Mouse (Mus musculus) hindbrain, postnatal 0 days (tissue): ENCODE measurements around the gene Olfr91. TPM values are rescaled to one million over a fixed set of nuclear protein-coding genes. Genes with fewer than 3 reads are reported as not detected.
"Not testable (repeated sequence)": the region's sequence is repeated elsewhere in the genome, so short reads cannot be mapped to it uniquely, and the experiment has no call there.

ENCODE experiments used
- ATAC-seq: fragments of 200-750 bp; cut with Nextera tagmentation; 2 replicates; pipeline ENCODE4 v1.8.0; 2017; ENCODE audit warnings: mild to moderate bottlenecking, moderate TSS enrichment, moderate library complexity
- DNase-seq: peaks from one replicate; pipeline ENCODE4 v3.0.0-alpha.2; 2015; ENCODE audit warnings: low spot score
- H3K27ac ChIP-seq: fragments of 300-500 bp; sonication (generic); 2 replicates; pipeline ENCODE4 v1.5.1; 2014; ENCODE audit warnings: mild to moderate bottlenecking
- H3K27me3 ChIP-seq: fragments of 300-500 bp; sonication (generic); 2 replicates; pipeline ENCODE4 v1.6.1; 2014; ENCODE audit warnings: low read length, mixed read lengths; ENCODE audit not compliant: insufficient read depth
- H3K36me3 ChIP-seq: fragments of 300-500 bp; sonication (generic); 2 replicates; pipeline ENCODE4 v1.6.1; 2014; ENCODE audit warnings: low read length, mixed read lengths; ENCODE audit not compliant: insufficient read depth
- H3K4me1 ChIP-seq: fragments of 300-500 bp; sonication (generic); 2 replicates; pipeline ENCODE4 v1.6.1; 2014; ENCODE audit warnings: antibody characterized with exemption, low read length, mixed read lengths; ENCODE audit not compliant: insufficient read depth
- H3K4me2 ChIP-seq: fragments of 300-500 bp; sonication (generic); 2 replicates; pipeline ENCODE4 v1.6.1; 2014; ENCODE audit warnings: low read depth, mild to moderate bottlenecking, low read length, moderate library complexity, mixed read lengths
- H3K4me3 ChIP-seq: fragments of 300-500 bp; sonication (generic); 2 replicates; pipeline ENCODE4 v1.5.1; 2014; ENCODE audit warnings: low read length
- H3K9ac ChIP-seq: fragments of 300-500 bp; sonication (generic); replicated peaks from 2 replicates; pipeline ENCODE4 v1.6.1; 2014; ENCODE audit warnings: mild to moderate bottlenecking, low read length, moderate library complexity, mixed read lengths
- H3K9me3 ChIP-seq: fragments of 300-500 bp; sonication (generic); 2 replicates; pipeline ENCODE4 v1.6.1; 2016; ENCODE audit warnings: low read length, mixed read lengths
- CTCF ChIP-seq: IDR thresholded peaks from 2 replicates; pipeline ENCODE4 v1.5.1; 2016; ENCODE audit warnings: antibody characterized with exemption, control low read depth, low read depth
- WGBS: fragments of 180-500 bp; shearing (Covaris S2); extraction: QIAGEN DNeasy Blood & Tissue Kit; methylation state at CpG from one replicate; pipeline ENCODE4 v1.1.7; 2014; 5-methylcytosine and 5-hydroxymethylcytosine counted together
- polyA plus RNA-seq: library from polyadenylated mRNA; unstranded; fragments of >200 nt; fragmentation: Nextera tagmentation; extraction: Ambion mirVana; gene quantifications from 2 replicates; pipeline ENCODE4 v1.2.1, GENCODE M21; 2015
- total RNA-seq: library from RNA; depleted of rRNA; stranded (reverse); fragments of >200 nt; gene quantifications from 2 replicates; pipeline ENCODE4 v1.2.3, GENCODE M21; 2014; rRNA removed

Olfr91 gene
- total RNA-seq (not detected in 2 replicates), polyA plus RNA-seq (0.06 TPM in 1 of 2 replicates, not detected in the other)

DNA sequence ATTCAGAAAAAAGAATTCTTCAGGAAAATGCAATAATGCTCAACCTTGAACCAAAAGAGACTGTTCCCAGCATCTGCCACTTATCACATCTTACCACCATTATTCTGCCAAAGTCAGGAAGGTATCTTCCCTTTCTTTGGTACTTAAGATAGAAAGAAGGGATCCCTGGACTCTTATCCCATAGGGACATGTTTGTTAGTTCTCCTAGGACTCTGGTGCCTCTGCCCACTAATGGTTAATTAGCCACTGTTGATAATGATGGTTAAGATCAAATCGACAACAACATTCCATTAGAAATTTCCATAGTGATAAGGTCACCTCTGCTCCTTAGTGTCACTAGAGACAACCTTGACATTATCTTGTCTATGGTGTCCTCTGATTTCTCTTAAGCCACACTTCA lies at the start of gene Olfr91:
Olfr91 (minus strand) TSS at position 101 of the 400 bp plus-strand sequence.
- no peak within 1 kb of the TSS for H3K9ac ChIP-seq

DNA sequence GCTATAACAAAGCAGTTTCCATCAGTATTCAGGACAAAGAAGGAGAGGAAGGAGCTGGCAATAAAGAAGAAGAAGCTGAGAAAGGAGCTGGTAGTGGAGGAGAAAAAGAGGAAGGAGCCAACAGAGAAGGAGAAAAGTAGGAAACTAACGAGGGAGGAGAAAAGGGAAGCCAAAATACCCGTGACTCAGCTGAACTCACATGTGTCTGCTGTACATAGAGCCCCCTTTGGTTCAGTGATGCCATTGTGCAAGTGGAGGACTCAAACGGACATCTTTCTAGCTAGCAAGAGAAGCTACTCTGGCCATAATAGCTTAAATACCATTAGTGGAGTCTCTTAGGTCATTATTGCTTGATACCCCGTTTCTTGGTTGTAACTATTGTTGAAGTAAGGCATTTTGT lies 33.3 kb upstream of the Olfr91 start:
- DNase-seq, H3K9ac ChIP-seq, ATAC-seq, H3K27ac ChIP-seq, H3K4me3 ChIP-seq, H3K27me3 ChIP-seq, H3K4me2 ChIP-seq, H3K36me3 ChIP-seq, H3K4me1 ChIP-seq, H3K9me3 ChIP-seq: not testable (repeated sequence)
- WGBS, result 71% methylated on average over 4 of the region's 4 CpGs

More for the DNA sequence above, at the start of gene Olfr91:
- Histone ChIP-seq H3K4me3 (no peak within 1 kb of the TSS), H3K27ac (no peak within 1 kb of the TSS), H3K27me3 (no peaks in the 10 kb centered on the region), H3K4me2 (no peak within 1 kb of the TSS), H3K9me3 (no peaks in the 10 kb centered on the region), H3K4me1 (no peaks in the 10 kb centered on the region), H3K36me3 (no peaks in the 10 kb centered on the region)
- no peak for TF ChIP-seq CTCF
- ATAC-seq (no peak), DNase-seq (no peak)
- 83% methylated on average over 1 of the region's 1 CpGs for WGBS

DNA sequence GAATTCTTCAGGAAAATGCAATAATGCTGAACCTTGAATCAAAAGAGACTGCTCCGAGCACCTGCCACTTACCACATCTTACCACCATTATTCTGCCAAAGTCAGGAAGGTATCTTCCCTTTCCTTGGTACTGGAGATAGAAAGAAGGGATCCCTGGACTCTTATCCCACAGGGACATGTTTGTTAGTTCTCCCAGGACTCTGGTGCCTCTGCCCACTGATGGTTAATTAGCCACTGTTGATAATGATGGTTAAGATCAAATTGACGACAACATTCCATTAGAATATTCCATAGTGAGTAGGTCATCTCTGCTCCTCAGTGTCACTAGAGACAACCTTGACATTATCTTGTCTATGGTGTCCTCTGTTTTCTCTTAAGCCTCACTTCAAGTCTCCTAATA lies 21.9 kb upstream of the Olfr91 start, which contains the start of gene Olfr92:
Olfr92 (minus strand) TSS at position 101 of the 400 bp plus-strand sequence.
- DNase-seq (no peak), ATAC-seq (no peak)
- Histone ChIP-seq H3K4me1 (no peaks in the 10 kb centered on the region), H3K9me3 (no peaks in the 10 kb centered on the region), H3K4me3 (no peak within 1 kb of the TSS), H3K36me3 (no peaks in the 10 kb centered on the region), H3K27me3 (no peaks in the 10 kb centered on the region), H3K27ac (no peak within 1 kb of the TSS), H3K9ac (no peak within 1 kb of the TSS), H3K4me2 (no peak within 1 kb of the TSS)
- no peak for TF ChIP-seq CTCF
- 90% methylated on average over 2 of the region's 2 CpGs for WGBS

DNA sequence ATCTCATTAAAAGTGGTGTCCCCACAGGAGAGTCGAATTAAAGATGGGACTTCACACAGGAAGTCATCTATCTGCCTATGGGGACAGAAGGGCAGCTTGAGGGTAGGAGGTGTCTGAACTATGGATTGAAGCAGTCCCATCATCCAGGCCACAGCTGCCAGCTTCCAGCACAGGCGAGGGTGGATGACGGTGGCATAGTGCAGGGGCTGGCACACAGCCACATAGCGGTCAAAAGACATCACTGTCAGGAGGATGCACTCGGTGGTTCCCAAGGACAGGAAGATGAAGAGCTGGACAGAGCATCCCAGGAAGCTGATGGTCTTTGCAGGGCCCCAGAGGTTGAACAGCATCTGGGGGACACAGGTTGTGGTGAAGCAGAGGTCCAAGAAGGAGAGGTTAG lies 4.8 kb downstream of the Olfr91 start:
- no peak for TF ChIP-seq CTCF
- no peak overlapping the region for H3K9ac ChIP-seq
- H3K36me3 ChIP-seq, result no peaks in the 10 kb centered on the region
- no peaks in the 10 kb centered on the region for H3K9me3 ChIP-seq
- DNase-seq (peak; percentile 41), ATAC-seq (peak; percentile 74)
- H3K4me2 ChIP-seq, result no peak overlapping the region
- H3K27me3 ChIP-seq, result no peaks in the 10 kb centered on the region
- H3K4me3 ChIP-seq, result no peak overlapping the region
- H3K27ac ChIP-seq, result no peak overlapping the region
- no peaks in the 10 kb centered on the region for H3K4me1 ChIP-seq
- 56% methylated on average over 5 of the region's 5 CpGs for WGBS

DNA sequence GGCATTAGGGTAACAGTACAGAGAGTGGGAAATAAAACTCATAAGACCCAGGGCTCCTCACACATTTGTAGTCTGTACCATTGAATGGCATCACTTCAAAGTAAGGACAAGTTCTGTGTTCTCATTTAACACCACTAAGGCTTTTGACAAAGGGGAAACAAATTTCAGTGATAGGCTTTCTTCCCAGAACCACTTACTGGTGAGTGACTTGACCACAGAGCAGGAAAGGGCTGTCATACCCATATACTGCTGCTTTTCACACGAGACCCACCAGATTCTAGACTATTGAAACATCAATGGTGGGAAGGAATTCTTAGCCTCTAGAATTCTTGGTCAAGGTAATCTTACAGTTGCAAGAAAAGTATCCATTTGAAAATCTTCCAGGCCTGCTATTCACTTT lies 5.9 kb downstream of the Olfr91 start:
- no peak for TF ChIP-seq CTCF
- H3K27ac ChIP-seq, result no peak overlapping the region
- no peak overlapping the region for H3K4me2 ChIP-seq
- H3K9ac ChIP-seq, result no peak overlapping the region
- ATAC-seq, result no peak
- WGBS, result 82% methylated on average over 1 of the region's 1 CpGs
- no peaks in the 10 kb centered on the region for H3K27me3 ChIP-seq
- no peaks in the 10 kb centered on the region for H3K4me1 ChIP-seq
- no peaks in the 10 kb centered on the region for H3K9me3 ChIP-seq
- H3K36me3 ChIP-seq, result no peaks in the 10 kb centered on the region
- DNase-seq, result no peak
- H3K4me3 ChIP-seq, result no peak overlapping the region

DNA sequence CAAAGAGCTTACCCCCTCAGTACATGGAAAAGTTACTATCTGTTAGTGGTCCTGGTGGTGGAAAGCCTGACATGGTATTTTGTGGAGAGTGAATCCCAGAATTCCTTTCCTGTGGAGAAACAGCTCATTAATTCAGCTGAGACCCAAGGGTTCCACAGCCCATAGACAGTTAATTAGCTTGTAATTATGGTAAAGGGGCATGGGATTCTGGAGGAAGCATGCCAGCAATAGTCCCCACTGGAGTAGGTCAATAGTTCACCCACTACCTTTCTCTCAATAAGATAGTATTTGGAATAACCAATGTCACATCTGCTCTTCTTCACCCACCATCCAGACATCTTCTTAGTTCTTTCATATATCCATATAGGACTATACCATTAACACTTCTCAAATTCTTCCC lies 9.7 kb downstream of the Olfr91 start, which contains the start of gene Olfr90:
Olfr90 (minus strand) TSS at position 101 of the 400 bp plus-strand sequence.
- no peak within 1 kb of the TSS for H3K4me3 ChIP-seq
- H3K27ac ChIP-seq, result no peak within 1 kb of the TSS
- H3K4me1 ChIP-seq, result no peaks in the 10 kb centered on the region
- ATAC-seq (no peak), DNase-seq (no peak)
- no peaks in the 10 kb centered on the region for H3K36me3 ChIP-seq
- H3K9ac ChIP-seq, result no peak within 1 kb of the TSS
- no peaks in the 10 kb centered on the region for H3K27me3 ChIP-seq
- H3K4me2 ChIP-seq, result no peak within 1 kb of the TSS
- H3K9me3 ChIP-seq, result no peaks in the 10 kb centered on the region
- no peak for TF ChIP-seq CTCF

DNA sequence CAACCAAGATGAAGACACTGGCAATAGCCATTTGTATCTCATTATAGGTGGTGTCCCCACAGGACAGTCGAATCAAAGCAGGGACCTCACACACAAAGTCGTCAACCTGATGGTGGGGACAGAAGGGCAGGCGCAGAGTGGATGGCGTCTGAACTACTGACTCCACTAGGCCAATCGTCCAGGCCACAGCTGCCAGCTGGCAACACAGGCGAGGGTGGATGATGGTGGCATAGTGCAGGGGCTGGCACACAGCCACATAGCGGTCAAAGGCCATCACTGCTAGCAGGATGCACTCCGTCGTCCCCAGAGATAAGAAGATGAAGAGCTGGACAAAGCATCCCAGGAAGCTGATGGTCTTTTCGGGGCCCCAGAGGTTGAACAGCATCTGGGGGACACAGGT lies 12.5 kb downstream of the Olfr91 start:
- Histone ChIP-seq H3K36me3 (no peaks in the 10 kb centered on the region), H3K9ac (no peak overlapping the region), H3K9me3 (no peaks in the 10 kb centered on the region), H3K27me3 (no peaks in the 10 kb centered on the region), H3K4me2 (no peak overlapping the region), H3K4me1 (no peaks in the 10 kb centered on the region), H3K4me3 (no peak overlapping the region), H3K27ac (no peak overlapping the region)
- no peak for ATAC-seq
- TF ChIP-seq CTCF, result no peak
- DNase-seq, result no peak
- 72% methylated on average over 10 of the region's 10 CpGs for WGBS
